Mouse (Mus musculus) thymus, postnatal 36 days (tissue): ENCODE data around the gene Commd1.

ENCODE experiments used
- DNase-seq, 2 experiments: peaks; one replicate each; pipeline ENCODE4 v3.0.0; 2022; ENCODE audit warnings: mixed read lengths in 2 of 2

Gene Commd1

GRCm38 (mm10) chr11:22987357-22987756 is 5.2 kb upstream of the Commd1 start:
- peak in 1 of 2 experiments; percentile 14 for DNase-seq

GRCm38 (mm10) chr11:22985510-22985909 is 3.3 kb upstream of the Commd1 start:
- DNase-seq = no peak

- no peak for DNase-seq
These were observed 664 bp upstream of the Commd1 start for GRCm38 (mm10) chr11:22982846-22983245.

GRCm38 (mm10) chr11:22981543-22981950 is 635 bp downstream of the Commd1 start:
- DNase-seq = no peak

- no peak for DNase-seq
These were observed 1.1 kb downstream of the Commd1 start for GRCm38 (mm10) chr11:22981041-22981440.

GRCm38 (mm10) chr11:22979221-22979620 is 3.0 kb downstream of the Commd1 start:
- DNase-seq = no peak

GRCm38 (mm10) chr11:22978711-22979110 is 3.5 kb downstream of the Commd1 start:
- DNase-seq = no peak

GRCm38 (mm10) chr11:22978215-22978614 is 4.0 kb downstream of the Commd1 start:
- no peak for DNase-seq

- DNase-seq = no peak
These were observed 8.6 kb downstream of the Commd1 start for GRCm38 (mm10) chr11:22973599-22973998.

- peak; percentile 75 to 79 for DNase-seq
These were observed 9.2 kb downstream of the Commd1 start for GRCm38 (mm10) chr11:22972746-22973526.

GRCm38 (mm10) chr11:22971835-22972709 is 10.1 kb downstream of the Commd1 start, which contains the start of gene Zrsr1:
Zrsr1 (plus strand) TSS chr11:22972005.
- DNase-seq = peak; percentile 47 to 66

- no peak for DNase-seq
These were observed 11.6 kb downstream of the Commd1 start for GRCm38 (mm10) chr11:22970546-22970945.

GRCm38 (mm10) chr11:22969486-22969885 is 12.7 kb downstream of the Commd1 start:
- no peak for DNase-seq

- DNase-seq = no peak
These were observed 16.7 kb downstream of the Commd1 start for GRCm38 (mm10) chr11:22965503-22965902.

GRCm38 (mm10) chr11:22964401-22964800 is 17.8 kb downstream of the Commd1 start:
- no peak for DNase-seq

GRCm38 (mm10) chr11:22962101-22962500 is 20.1 kb downstream of the Commd1 start:
- no peak for DNase-seq

GRCm38 (mm10) chr11:22957791-22958374 is 24.3 kb downstream of the Commd1 start:
- no peak for DNase-seq

GRCm38 (mm10) chr11:22956830-22957229 is 25.4 kb downstream of the Commd1 start:
- peak; percentile 73 to 77 for DNase-seq

GRCm38 (mm10) chr11:22956346-22956745 is 25.8 kb downstream of the Commd1 start:
- no peak for DNase-seq

- no peak for DNase-seq
These were observed 29.5 kb downstream of the Commd1 start for GRCm38 (mm10) chr11:22952668-22953067.

- DNase-seq = peak; percentile 34 to 39
These were observed 32.1 kb downstream of the Commd1 start for GRCm38 (mm10) chr11:22950131-22950530.

GRCm38 (mm10) chr11:22949101-22949500 is 33.1 kb downstream of the Commd1 start:
- no peak for DNase-seq

GRCm38 (mm10) chr11:22938983-22939382 is 43.2 kb downstream of the Commd1 start:
- DNase-seq = no peak
